Mouse (Mus musculus) heart, postnatal 0 days (tissue): Measurements from ENCODE around the gene Hsp90ab1. TPM values are rescaled to one million over a fixed set of nuclear protein-coding genes. Genes with fewer than 3 reads are reported as not detected.
A peak's percentile ranks its signal among the peaks of the same experiment; 100 is the strongest.

Experiments used
- ATAC-seq: fragments of 200-750 bp; cut with Nextera tagmentation; 2 replicates; pipeline ENCODE4 v1.8.0; 2017; ENCODE audit warnings: low read depth, moderate number of reproducible peaks, moderate library complexity; ENCODE audit not compliant: insufficient read depth
- DNase-seq: peaks from one replicate; pipeline ENCODE4 v3.0.0-alpha.2; 2016; ENCODE audit warnings: low spot score
- H3K27ac ChIP-seq: fragments of 300-500 bp; sonication (generic); 2 replicates; pipeline ENCODE4 v1.5.1; 2014; ENCODE audit warnings: low read depth, mild to moderate bottlenecking
- H3K27me3 ChIP-seq: fragments of 300-500 bp; sonication (generic); 2 replicates; pipeline ENCODE4 v1.6.1; 2014; ENCODE audit warnings: low read length, mixed read lengths; ENCODE audit not compliant: control insufficient read depth, insufficient read depth
- H3K36me3 ChIP-seq: fragments of 300-500 bp; sonication (generic); replicated peaks from 2 replicates; pipeline ENCODE4 v1.6.1; 2014; ENCODE audit warnings: low read length, mixed read lengths; ENCODE audit not compliant: control insufficient read depth, insufficient read depth
- H3K4me1 ChIP-seq: fragments of 300-500 bp; sonication (generic); 2 replicates; pipeline ENCODE4 v1.6.1; 2014; ENCODE audit warnings: antibody characterized with exemption; ENCODE audit not compliant: control insufficient read depth, insufficient read depth
- H3K4me2 ChIP-seq: fragments of 300-500 bp; sonication (generic); 2 replicates; pipeline ENCODE4 v1.6.1; 2014; ENCODE audit warnings: low read depth, mild to moderate bottlenecking, low read length, moderate library complexity
- H3K4me3 ChIP-seq: fragments of 300-500 bp; sonication (generic); 2 replicates; pipeline ENCODE4 v1.5.1; 2014; ENCODE audit warnings: low read depth, low read length
- H3K9ac ChIP-seq: fragments of 300-500 bp; sonication (generic); replicated peaks from 2 replicates; pipeline ENCODE4 v1.6.1; 2014; ENCODE audit warnings: low read depth, low read length, mixed read lengths
- H3K9me3 ChIP-seq: fragments of 300-500 bp; sonication (generic); replicated peaks from 2 replicates; pipeline ENCODE4 v1.6.1; 2016; ENCODE audit warnings: low read length; ENCODE audit not compliant: control insufficient read depth
- CTCF ChIP-seq: IDR thresholded peaks from 2 replicates; pipeline ENCODE4 v1.5.1; 2016; ENCODE audit warnings: antibody characterized with exemption, control low read depth, low read depth
- EP300 ChIP-seq: IDR thresholded peaks from 2 replicates; pipeline ENCODE4 v1.6.1; 2016; ENCODE audit warnings: antibody characterized with exemption, low read depth
- WGBS: fragments of 180-500 bp; shearing (Covaris S2); extraction: QIAGEN DNeasy Blood & Tissue Kit; methylation state at CpG from one replicate; pipeline ENCODE4 v1.1.7; 2014; 5-methylcytosine and 5-hydroxymethylcytosine counted together
- polyA plus RNA-seq: library from polyadenylated mRNA; unstranded; fragments of >200 nt; fragmentation: Nextera tagmentation; extraction: Ambion mirVana; gene quantifications from 2 replicates; pipeline ENCODE4 v1.2.1, GENCODE M21; 2015
- total RNA-seq: library from RNA; depleted of rRNA; stranded (reverse); fragments of >200 nt; gene quantifications from 2 replicates; pipeline ENCODE4 v1.2.3, GENCODE M21; 2014; ENCODE audit warnings: low replicate concordance

Gene Hsp90ab1
- total and polyA plus RNA-seq, 2 experiments from 2014 or later = 716 to 756 TPM

DNA sequence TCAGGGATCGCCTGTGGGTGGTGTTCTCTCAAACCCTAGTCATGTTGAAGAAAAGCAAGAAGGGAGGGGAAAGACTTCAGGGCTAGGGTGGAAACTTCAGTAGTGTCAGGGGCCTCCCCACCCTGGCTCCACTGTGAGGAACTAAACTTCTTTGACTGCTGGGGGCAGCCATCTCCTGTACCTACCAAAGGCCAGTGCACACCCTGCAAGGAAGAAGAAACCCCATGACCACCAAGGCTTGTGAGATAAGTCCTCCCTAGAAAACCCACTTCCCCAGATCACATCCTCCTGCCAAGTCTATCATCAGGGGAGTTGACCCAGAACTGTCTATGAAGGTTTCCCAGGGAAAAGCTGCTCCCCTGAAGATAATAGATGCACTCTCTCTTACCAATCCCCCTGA is 18.7 kb downstream of the Hsp90ab1 start:
- Histone ChIP-seq H3K9ac (no peak overlapping the region), H3K27me3 (peaks cover 32% of the 10 kb centered on the region), H3K27ac (no peak overlapping the region), H3K9me3 (no peaks in the 10 kb centered on the region), H3K4me3 (no peak overlapping the region), H3K4me2 (no peak overlapping the region), H3K36me3 (no peaks in the 10 kb centered on the region), H3K4me1 (peaks cover 9% of the 10 kb centered on the region; the same call in 1 of the 2 replicates)
- TF ChIP-seq CTCF (no peak), EP300 (no peak)
- ATAC-seq (no peak), DNase-seq (no peak)
- 32% methylated on average over 1 of the region's 1 CpGs for WGBS

GRCm38 (mm10) chr17:45553065-45553464 is 20.0 kb downstream of the Hsp90ab1 start:
- H3K4me2 ChIP-seq = no peak overlapping the region
- no peaks in the 10 kb centered on the region for H3K9me3 ChIP-seq
- no peak overlapping the region for H3K27ac ChIP-seq
- WGBS = 68% methylated on average over 3 of the region's 3 CpGs
- no peaks in the 10 kb centered on the region for H3K36me3 ChIP-seq
- ATAC-seq = no peak
- no peak overlapping the region for H3K4me3 ChIP-seq
- no peak for DNase-seq
- no peak overlapping the region for H3K9ac ChIP-seq
- TF ChIP-seq CTCF = no peak
- TF ChIP-seq EP300 = no peak
- peaks cover 46% of the 10 kb centered on the region for H3K27me3 ChIP-seq
- H3K4me1 ChIP-seq = peaks cover 16% of the 10 kb centered on the region; the same call in 1 of the 2 replicates

DNA sequence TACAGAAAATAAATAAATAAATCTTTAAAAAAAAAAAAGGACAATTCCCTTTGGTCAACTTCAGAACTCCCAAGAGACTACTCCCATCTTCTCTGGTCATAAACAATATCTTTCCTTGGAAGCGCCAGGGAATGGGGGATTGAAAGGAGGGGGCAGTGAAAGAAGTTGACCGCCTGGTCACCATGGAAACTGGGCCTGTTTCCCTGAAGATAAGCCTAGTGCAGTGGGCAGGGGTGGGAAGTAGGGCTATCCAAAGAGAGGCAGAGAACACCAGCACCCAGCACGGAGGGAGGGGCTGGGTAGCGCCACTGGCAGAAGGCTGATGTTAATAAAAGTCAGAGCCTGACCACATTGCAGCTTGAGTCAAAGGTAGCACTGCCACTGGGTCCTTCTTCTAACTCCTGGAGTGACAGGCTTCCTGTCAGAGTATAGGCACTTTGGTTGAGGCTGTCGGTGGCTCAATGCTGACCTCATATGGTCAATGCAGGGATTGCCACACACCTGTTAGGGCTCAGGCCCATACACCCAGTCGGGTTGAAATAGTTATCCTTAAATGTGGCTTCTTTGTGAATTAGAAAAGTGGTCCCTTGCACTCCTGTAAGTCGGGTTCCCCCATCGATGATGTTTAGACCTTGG is 21.1 kb downstream of the Hsp90ab1 start:
- TF ChIP-seq CTCF (peak; percentile 88), EP300 (no peak)
- H3K4me3 ChIP-seq = no peak overlapping the region
- H3K27ac ChIP-seq = no peak overlapping the region
- H3K9me3 ChIP-seq = no peaks in the 10 kb centered on the region
- H3K27me3 ChIP-seq = peaks cover 52% of the 10 kb centered on the region
- H3K9ac ChIP-seq = no peak overlapping the region
- H3K4me1 ChIP-seq = peaks cover 16% of the 10 kb centered on the region; the same call in 1 of the 2 replicates
- peak; percentile 52; the same call in 1 of the 2 replicates for ATAC-seq
- H3K36me3 ChIP-seq = no peaks in the 10 kb centered on the region
- H3K4me2 ChIP-seq = no peak overlapping the region
- peak; percentile 68 for DNase-seq
- WGBS = 4% methylated on average over 8 of the region's 8 CpGs

- Histone ChIP-seq H3K9me3 (no peaks in the 10 kb centered on the region), H3K4me1 (peaks cover 16% of the 10 kb centered on the region; the same call in 1 of the 2 replicates), H3K9ac (no peak overlapping the region), H3K27me3 (peaks cover 52% of the 10 kb centered on the region), H3K36me3 (no peaks in the 10 kb centered on the region), H3K4me3 (no peak overlapping the region), H3K27ac (no peak overlapping the region), H3K4me2 (no peak overlapping the region)
- DNase-seq (no peak), ATAC-seq (no peak)
- TF ChIP-seq CTCF (no peak), EP300 (no peak)
- WGBS = 63% methylated on average over 7 of the region's 7 CpGs
Measured at GRCm38 (mm10) chr17:45551249-45551796, 21.7 kb downstream of the Hsp90ab1 start.

- no peaks in the 10 kb centered on the region for H3K9me3 ChIP-seq
- peak overlapping the region; percentile 99; the same call in 1 of the 2 replicates for H3K4me2 ChIP-seq
- H3K27me3 ChIP-seq = peaks cover 63% of the 10 kb centered on the region
- 36% methylated on average over 5 of the region's 5 CpGs for WGBS
- H3K4me1 ChIP-seq = peaks cover 16% of the 10 kb centered on the region
- no peak overlapping the region for H3K4me3 ChIP-seq
- H3K27ac ChIP-seq = no peak overlapping the region
- no peak for ATAC-seq
- no peak for DNase-seq
- TF ChIP-seq EP300 (no peak), CTCF (no peak)
- H3K36me3 ChIP-seq = no peaks in the 10 kb centered on the region
- no peak overlapping the region for H3K9ac ChIP-seq
Measured at GRCm38 (mm10) chr17:45550253-45550652, 22.8 kb downstream of the Hsp90ab1 start.
